Mouse (Mus musculus) forebrain, embryonic 14.5 days (tissue): Measurements from ENCODE around the gene Apobec2. TPM values are rescaled to one million over a fixed set of nuclear protein-coding genes. Genes with fewer than 3 reads are reported as not detected.

Experiments used
- ATAC-seq: fragments of 200-750 bp; cut with Nextera tagmentation; 2 replicates; pipeline ENCODE4 v1.8.0; 2017; ENCODE audit warnings: mild to moderate bottlenecking, moderate library complexity
- DNase-seq: peaks from one replicate; pipeline ENCODE4 v3.0.0-alpha.2; 2015; ENCODE audit warnings: low spot score
- H3K27ac ChIP-seq: fragments of 300-500 bp; sonication (generic); 2 replicates; pipeline ENCODE4 v1.5.1; 2014; ENCODE audit warnings: low read depth, mild to moderate bottlenecking, control low read depth, low read length, moderate library complexity
- H3K27me3 ChIP-seq: fragments of 300-500 bp; sonication (generic); replicated peaks from 2 replicates; pipeline ENCODE4 v1.6.1; 2014; ENCODE audit warnings: low read length, control low read depth, mixed read lengths; ENCODE audit not compliant: control insufficient read depth, insufficient read depth
- H3K36me3 ChIP-seq: fragments of 300-500 bp; sonication (generic); 2 replicates; pipeline ENCODE4 v1.6.1; 2014; ENCODE audit warnings: low read length, control low read depth; ENCODE audit not compliant: control insufficient read depth, insufficient read depth
- H3K4me1 ChIP-seq: fragments of 300-500 bp; sonication (generic); 2 replicates; pipeline ENCODE4 v1.6.1; 2014; ENCODE audit warnings: antibody characterized with exemption, low read length, control low read depth; ENCODE audit not compliant: control insufficient read depth, insufficient read depth
- H3K4me2 ChIP-seq: fragments of 300-500 bp; sonication (generic); 2 replicates; pipeline ENCODE4 v1.6.1; 2014; ENCODE audit warnings: mild to moderate bottlenecking, control low read depth, low read length
- H3K4me3 ChIP-seq: fragments of 300-500 bp; sonication (generic); 2 replicates; pipeline ENCODE4 v1.5.1; 2014; ENCODE audit warnings: low read depth, low read length, control low read depth
- H3K9ac ChIP-seq: fragments of 300-500 bp; sonication (generic); 2 replicates; pipeline ENCODE4 v1.6.1; 2014; ENCODE audit warnings: mild to moderate bottlenecking, low read length, control low read depth, moderate library complexity
- H3K9me3 ChIP-seq: fragments of 300-500 bp; sonication (generic); replicated peaks from 2 replicates; pipeline ENCODE4 v1.6.1; 2016; ENCODE audit warnings: low read length, control low read depth, mixed read lengths; ENCODE audit not compliant: control insufficient read depth
- WGBS: fragments of 180-500 bp; shearing (Covaris S2); extraction: QIAGEN DNeasy Blood & Tissue Kit; methylation state at CpG from one replicate; pipeline ENCODE4 v1.1.7; 2014; 5-methylcytosine and 5-hydroxymethylcytosine counted together
- polyA plus RNA-seq: library from polyadenylated mRNA; unstranded; fragments of >200 nt; fragmentation: Nextera tagmentation; extraction: Ambion mirVana; gene quantifications from 2 replicates; pipeline ENCODE4 v1.2.1, GENCODE M21; 2014

Apobec2 gene
- polyA plus RNA-seq, 1 experiment from 2014 or later, result 0.24 TPM

GRCm38 (mm10) chr17:48457971-48458653, 25.4 kb upstream of the Apobec2 start:
- no peaks in the 10 kb centered on the region for H3K4me1 ChIP-seq
- H3K36me3 ChIP-seq, result no peaks in the 10 kb centered on the region
- 91% methylated on average over 13 of the region's 13 CpGs for WGBS
- no peak overlapping the region for H3K4me2 ChIP-seq
- no peaks in the 10 kb centered on the region for H3K9me3 ChIP-seq
- H3K27ac ChIP-seq, result no peak overlapping the region
- ATAC-seq (no peak), DNase-seq (no peak)
- no peak overlapping the region for H3K9ac ChIP-seq
- H3K27me3 ChIP-seq, result no peaks in the 10 kb centered on the region
- H3K4me3 ChIP-seq, result no peak overlapping the region

- no peak for DNase-seq
- H3K9ac ChIP-seq, result no peak overlapping the region
- ATAC-seq, result no peak
- H3K4me3 ChIP-seq, result no peak overlapping the region
- no peaks in the 10 kb centered on the region for H3K36me3 ChIP-seq
- peaks cover 4% of the 10 kb centered on the region; the same call in 1 of the 2 replicates for H3K4me1 ChIP-seq
- WGBS, result 91% methylated on average over 2 of the region's 2 CpGs
- H3K4me2 ChIP-seq, result no peak overlapping the region
- no peaks in the 10 kb centered on the region for H3K27me3 ChIP-seq
- no peak overlapping the region for H3K27ac ChIP-seq
- no peaks in the 10 kb centered on the region for H3K9me3 ChIP-seq
Measured at GRCm38 (mm10) chr17:48455955-48456354, 23.2 kb upstream of the Apobec2 start.

- H3K4me3 ChIP-seq, result no peak within 1 kb of the TSS
- H3K4me2 ChIP-seq, result no peak within 1 kb of the TSS
- no peaks in the 10 kb centered on the region for H3K36me3 ChIP-seq
- no peak for ATAC-seq
- DNase-seq, result no peak
- no peak within 1 kb of the TSS for H3K9ac ChIP-seq
- no peaks in the 10 kb centered on the region for H3K9me3 ChIP-seq
- WGBS, result 52% methylated on average over 11 of the region's 11 CpGs
- H3K4me1 ChIP-seq, result peaks cover 4% of the 10 kb centered on the region; the same call in 1 of the 2 replicates
- no peak within 1 kb of the TSS for H3K27ac ChIP-seq
- no peaks in the 10 kb centered on the region for H3K27me3 ChIP-seq
Measured at GRCm38 (mm10) chr17:48454688-48455087, 22.0 kb upstream of the Apobec2 start, which contains the start of gene Unc5cl. TSS of gene Unc5cl (plus strand) at chr17:48454901.

GRCm38 (mm10) chr17:48454190-48454589, 21.5 kb upstream of the Apobec2 start:
- no peaks in the 10 kb centered on the region for H3K36me3 ChIP-seq
- H3K4me1 ChIP-seq, result peaks cover 4% of the 10 kb centered on the region; the same call in 1 of the 2 replicates
- H3K9ac ChIP-seq, result no peak overlapping the region
- ATAC-seq (no peak), DNase-seq (no peak)
- no peaks in the 10 kb centered on the region for H3K9me3 ChIP-seq
- no peaks in the 10 kb centered on the region for H3K27me3 ChIP-seq
- no peak overlapping the region for H3K4me2 ChIP-seq
- no peak overlapping the region for H3K4me3 ChIP-seq
- H3K27ac ChIP-seq, result no peak overlapping the region
- WGBS, result 53% methylated on average over 7 of the region's 7 CpGs

GRCm38 (mm10) chr17:48453489-48453888, 20.8 kb upstream of the Apobec2 start:
- Histone ChIP-seq H3K9me3 (no peaks in the 10 kb centered on the region), H3K36me3 (no peaks in the 10 kb centered on the region), H3K4me1 (peaks cover 4% of the 10 kb centered on the region; the same call in 1 of the 2 replicates), H3K9ac (no peak overlapping the region), H3K27me3 (no peaks in the 10 kb centered on the region), H3K27ac (no peak overlapping the region), H3K4me2 (no peak overlapping the region), H3K4me3 (no peak overlapping the region)
- ATAC-seq, result no peak
- 72% methylated on average over 7 of the region's 7 CpGs for WGBS
- DNase-seq, result no peak

GRCm38 (mm10) chr17:48451753-48452444, 19.2 kb upstream of the Apobec2 start:
- no peak for DNase-seq
- H3K9ac ChIP-seq, result no peak overlapping the region; the same call in 1 of the 2 replicates
- H3K36me3 ChIP-seq, result no peaks in the 10 kb centered on the region
- H3K27ac ChIP-seq, result no peak overlapping the region
- H3K4me3 ChIP-seq, result no peak overlapping the region
- H3K4me1 ChIP-seq, result peaks cover 4% of the 10 kb centered on the region; the same call in 1 of the 2 replicates
- H3K9me3 ChIP-seq, result no peaks in the 10 kb centered on the region
- no peak for ATAC-seq
- no peak overlapping the region for H3K4me2 ChIP-seq
- no peaks in the 10 kb centered on the region for H3K27me3 ChIP-seq
- 67% methylated on average over 9 of the region's 9 CpGs for WGBS

- no peak within 1 kb of the TSS for H3K4me3 ChIP-seq
- DNase-seq (no peak), ATAC-seq (no peak)
- 66% methylated on average over 7 of the region's 7 CpGs for WGBS
- no peaks in the 10 kb centered on the region for H3K27me3 ChIP-seq
- no peak within 1 kb of the TSS; the same call in 1 of the 2 replicates for H3K9ac ChIP-seq
- H3K36me3 ChIP-seq, result no peaks in the 10 kb centered on the region
- no peaks in the 10 kb centered on the region for H3K9me3 ChIP-seq
- H3K27ac ChIP-seq, result no peak within 1 kb of the TSS
- no peak within 1 kb of the TSS for H3K4me2 ChIP-seq
- H3K4me1 ChIP-seq, result peaks cover 4% of the 10 kb centered on the region; the same call in 1 of the 2 replicates
Measured at GRCm38 (mm10) chr17:48451353-48451675, 18.6 kb upstream of the Apobec2 start, which contains the start of gene Tspo2. TSS of gene Tspo2 (minus strand) at chr17:48451522.

- H3K9ac ChIP-seq, result no peak overlapping the region
- WGBS, result 68% methylated on average over 13 of the region's 13 CpGs
- no peaks in the 10 kb centered on the region for H3K9me3 ChIP-seq
- no peak overlapping the region for H3K4me3 ChIP-seq
- no peaks in the 10 kb centered on the region for H3K27me3 ChIP-seq
- H3K36me3 ChIP-seq, result no peaks in the 10 kb centered on the region
- ATAC-seq (no peak), DNase-seq (no peak)
- no peak overlapping the region for H3K27ac ChIP-seq
- H3K4me2 ChIP-seq, result no peak overlapping the region
- H3K4me1 ChIP-seq, result peaks cover 4% of the 10 kb centered on the region; the same call in 1 of the 2 replicates
Measured at GRCm38 (mm10) chr17:48450666-48451352, 18.1 kb upstream of the Apobec2 start.
